Mouse (Mus musculus): ENCODE data around the gene 4931428F04Rik. TPM values are rescaled to one million over a fixed set of nuclear protein-coding genes. Genes with fewer than 3 reads are reported as not detected.
"Not testable (repeated sequence)": the region's sequence is repeated elsewhere in the genome, so short reads cannot be mapped to it uniquely, and the experiment has no call there.

The 4931428F04Rik gene
- total RNA-seq, 2 experiments from 2014 or later, result 31.7 to 38.2 TPM

- intact Hi-C loops (cut with DNase I), result loop anchor here (5.0 kb wide), 1 partner anchor 634 kb away; no protein-coding TSS in a partner anchor
- DNase-seq (ENCODE audit: low spot score in 2 of 2), result not testable (repeated sequence)
These were observed 1.7 kb upstream of the 4931428F04Rik start for GRCm38 (mm10) chr8:105291364-105291763.

GRCm38 (mm10) chr8:105290554-105291314, 1.1 kb upstream of the 4931428F04Rik start:
- DNase-seq (ENCODE audit: low spot score in 2 of 2), result peak; percentile 70 to 79
- intact Hi-C loops (cut with DNase I), result loop anchor here (5.0 kb wide), 1 partner anchor 633 kb away; no protein-coding TSS in a partner anchor

GRCm38 (mm10) chr8:105288958-105289732, 519 bp downstream of the 4931428F04Rik start:
- intact Hi-C loops (cut with DNase I), result loop anchor here (5.0 kb wide), 1 partner anchor 647 kb away; the partner anchor contains the start of gene Ciao2b
- DNase-seq (ENCODE audit: low spot score in 2 of 2), result peak; percentile 97

- intact Hi-C loops (cut with DNase I), result loop anchor here (5.0 kb wide), 1 partner anchor 646 kb away; the partner anchor contains the start of gene Ciao2b
- DNase-seq (ENCODE audit: low spot score in 2 of 2), result no peak
These were observed 1.4 kb downstream of the 4931428F04Rik start for GRCm38 (mm10) chr8:105288231-105288630.

GRCm38 (mm10) chr8:105286907-105287306, 2.8 kb downstream of the 4931428F04Rik start:
- intact Hi-C loops (cut with DNase I), result loop anchor here (5.0 kb wide), 1 partner anchor 645 kb away; the partner anchor contains the start of gene Ciao2b
- no peak for DNase-seq (ENCODE audit: low spot score in 2 of 2)

GRCm38 (mm10) chr8:105285514-105285913, 4.2 kb downstream of the 4931428F04Rik start:
- intact Hi-C loops (cut with DNase I), result loop anchor here (5.0 kb wide), 1 partner anchor 643 kb away; the partner anchor contains the start of gene Ciao2b
- DNase-seq (ENCODE audit: low spot score in 2 of 2), result no peak

GRCm38 (mm10) chr8:105283074-105283473, 6.6 kb downstream of the 4931428F04Rik start:
- no peak for DNase-seq (ENCODE audit: low spot score in 2 of 2)
- intact Hi-C loops (cut with DNase I), result no loop called here

GRCm38 (mm10) chr8:105282239-105282638, 7.4 kb downstream of the 4931428F04Rik start:
- no peak for DNase-seq (ENCODE audit: low spot score in 2 of 2)
- intact Hi-C loops (cut with DNase I), result no loop called here

- DNase-seq (ENCODE audit: low spot score in 2 of 2), result no peak
- intact Hi-C loops (cut with DNase I), result no loop called here
These were observed 7.8 kb downstream of the 4931428F04Rik start for GRCm38 (mm10) chr8:105281821-105282220.

GRCm38 (mm10) chr8:105280567-105280966, 9.1 kb downstream of the 4931428F04Rik start:
- no peak for DNase-seq (ENCODE audit: low spot score in 2 of 2)
- intact Hi-C loops (cut with DNase I), result no loop called here

- intact Hi-C loops (cut with DNase I), result no loop called here
- peak; percentile 82 to 83 for DNase-seq (ENCODE audit: low spot score in 2 of 2)
These were observed 10.7 kb downstream of the 4931428F04Rik start for GRCm38 (mm10) chr8:105278911-105279334.

GRCm38 (mm10) chr8:105276292-105277120, 13.2 kb downstream of the 4931428F04Rik start:
- intact Hi-C loops (cut with DNase I), result no loop called here
- DNase-seq (ENCODE audit: low spot score in 2 of 2), result no peak

GRCm38 (mm10) chr8:105275840-105276239, 13.8 kb downstream of the 4931428F04Rik start, which contains the start of gene Nol3:
TSS of gene Nol3 (plus strand) at chr8:105276140.
- DNase-seq (ENCODE audit: low spot score in 2 of 2), result no peak
- intact Hi-C loops (cut with DNase I), result no loop called here

GRCm38 (mm10) chr8:105275387-105275786, 14.3 kb downstream of the 4931428F04Rik start:
- intact Hi-C loops (cut with DNase I), result no loop called here
- no peak for DNase-seq (ENCODE audit: low spot score in 2 of 2)

GRCm38 (mm10) chr8:105270916-105271186, 18.8 kb downstream of the 4931428F04Rik start:
- intact Hi-C loops (cut with DNase I), result no loop called here
- no peak for DNase-seq (ENCODE audit: low spot score in 2 of 2)

GRCm38 (mm10) chr8:105270101-105270915, 19.4 kb downstream of the 4931428F04Rik start:
- DNase-seq (ENCODE audit: low spot score in 2 of 2), result no peak
- intact Hi-C loops (cut with DNase I), result no loop called here

GRCm38 (mm10) chr8:105269461-105269947, 20.2 kb downstream of the 4931428F04Rik start, which contains the start of gene Hsf4:
TSS of gene Hsf4 (plus strand) at chr8:105269801.
- intact Hi-C loops (cut with DNase I), result no loop called here
- DNase-seq (ENCODE audit: low spot score in 2 of 2), result no peak

GRCm38 (mm10) chr8:105269075-105269458, 20.6 kb downstream of the 4931428F04Rik start:
- intact Hi-C loops (cut with DNase I), result no loop called here
- DNase-seq (ENCODE audit: low spot score in 2 of 2), result no peak
